Mouse (Mus musculus) layer of hippocampus, postnatal 14 days (tissue): ENCODE results near the gene Ccr8. TPM values are rescaled to one million over a fixed set of nuclear protein-coding genes. Genes with fewer than 3 reads are reported as not detected.
"Not testable (repeated sequence)": the region's sequence is repeated elsewhere in the genome, so short reads cannot be mapped to it uniquely, and the experiment has no call there.

Source experiments
- DNase-seq, 2 experiments: peaks; one replicate each; pipeline ENCODE4 v3.0.0; 2021 to 2022; ENCODE audit warnings: low spot score in 2 of 2, mixed read lengths in 1 of 2
- total RNA-seq, 2 experiments: library from RNA; stranded (reverse); gene quantifications; 2 replicates each; pipeline ENCODE4 v1.2.3; 2021

Gene Ccr8
- total RNA-seq, 2 experiments from 2014 or later = not detected

- no peak for DNase-seq
These were observed 2.8 kb upstream of the Ccr8 start for GRCm38 (mm10) chr9:120089125-120089524.

GRCm38 (mm10) chr9:120091086-120091485, 828 bp upstream of the Ccr8 start:
- DNase-seq = no peak

GRCm38 (mm10) chr9:120093701-120094100, 1.8 kb downstream of the Ccr8 start:
- DNase-seq = no peak

- no peak for DNase-seq
These were observed 4.0 kb downstream of the Ccr8 start for GRCm38 (mm10) chr9:120095886-120096285.

GRCm38 (mm10) chr9:120098682-120099081, 6.8 kb downstream of the Ccr8 start:
- peak; percentile 62 to 72 for DNase-seq

GRCm38 (mm10) chr9:120099304-120099703, 7.4 kb downstream of the Ccr8 start:
- no peak for DNase-seq

GRCm38 (mm10) chr9:120101165-120101564, 9.3 kb downstream of the Ccr8 start:
- DNase-seq = no peak

- not testable (repeated sequence) for DNase-seq
These were observed 17.0 kb downstream of the Ccr8 start for GRCm38 (mm10) chr9:120108953-120109352.

GRCm38 (mm10) chr9:120110211-120111018, 18.5 kb downstream of the Ccr8 start, which contains the start of gene Slc25a38:
TSS of gene Slc25a38 (plus strand) at chr9:120110374.
- DNase-seq = peak; percentile 94 to 96

- no peak for DNase-seq
These were observed 19.4 kb downstream of the Ccr8 start for GRCm38 (mm10) chr9:120111156-120111945.

- no peak for DNase-seq
These were observed 20.6 kb downstream of the Ccr8 start for GRCm38 (mm10) chr9:120112472-120112871.

- no peak for DNase-seq
These were observed 21.5 kb downstream of the Ccr8 start for GRCm38 (mm10) chr9:120113456-120113855.

- no peak for DNase-seq
These were observed 22.3 kb downstream of the Ccr8 start for GRCm38 (mm10) chr9:120114051-120114788.

- no peak for DNase-seq
These were observed 22.9 kb downstream of the Ccr8 start for GRCm38 (mm10) chr9:120114789-120115151.

GRCm38 (mm10) chr9:120115580-120115979, 23.7 kb downstream of the Ccr8 start:
- no peak for DNase-seq

GRCm38 (mm10) chr9:120116184-120116624, 24.3 kb downstream of the Ccr8 start:
- no peak for DNase-seq

GRCm38 (mm10) chr9:120118212-120118611, 26.3 kb downstream of the Ccr8 start:
- DNase-seq = no peak

GRCm38 (mm10) chr9:120120503-120120902, 28.6 kb downstream of the Ccr8 start:
- no peak for DNase-seq

GRCm38 (mm10) chr9:120126868-120127267, 35.0 kb downstream of the Ccr8 start:
- DNase-seq = no peak

- peak; percentile 96 to 98 for DNase-seq
These were observed 35.8 kb downstream of the Ccr8 start, which contains the start of gene Rpsa for GRCm38 (mm10) chr9:120127538-120128251. TSS of gene Rpsa (plus strand) at chr9:120127689.

GRCm38 (mm10) chr9:120129276-120129675, 37.4 kb downstream of the Ccr8 start:
- no peak for DNase-seq
